Mouse (Mus musculus) cortical plate, adult 2 months (tissue): ENCODE measurements around the gene Stim1.

Experiments
- CTCF ChIP-seq: fragments of 200-500 bp; IDR thresholded peaks from 2 replicates; pipeline ENCODE4 v1.5.1; 2011; ENCODE audit warnings: mild to moderate bottlenecking, control low read depth, low read length; ENCODE audit not compliant: insufficient read depth; ENCODE audit errors: extremely low read depth
- POLR2A ChIP-seq: fragments of 200-500 bp; IDR thresholded peaks from 2 replicates; pipeline ENCODE4 v1.6.1; 2011; ENCODE audit warnings: mild to moderate bottlenecking, low read length, control low read depth; ENCODE audit not compliant: insufficient read depth; ENCODE audit errors: extremely low read depth

GRCm38 (mm10) chr7:102281403-102281802, 13.8 kb downstream of the Stim1 start:
- TF ChIP-seq CTCF = no peak
- no peak for TF ChIP-seq POLR2A
